Mouse (Mus musculus) right cerebral cortex, postnatal 25 days (tissue): ENCODE results near the gene Casp12.
"Not testable (repeated sequence)": the region's sequence is repeated elsewhere in the genome, so short reads cannot be mapped to it uniquely, and the experiment has no call there.

Experiments used
- DNase-seq: peaks from one replicate; pipeline ENCODE4 v3.0.0; 2022

Casp12 gene

GRCm38 (mm10) chr9:5345291-5345898 is at the start of gene Casp12:
TSS of gene Casp12 (plus strand) at chr9:5345430.
- DNase-seq, result no peak

- no peak for DNase-seq
Measured at GRCm38 (mm10) chr9:5296354-5297237, 48.6 kb upstream of the Casp12 start.

DNA sequence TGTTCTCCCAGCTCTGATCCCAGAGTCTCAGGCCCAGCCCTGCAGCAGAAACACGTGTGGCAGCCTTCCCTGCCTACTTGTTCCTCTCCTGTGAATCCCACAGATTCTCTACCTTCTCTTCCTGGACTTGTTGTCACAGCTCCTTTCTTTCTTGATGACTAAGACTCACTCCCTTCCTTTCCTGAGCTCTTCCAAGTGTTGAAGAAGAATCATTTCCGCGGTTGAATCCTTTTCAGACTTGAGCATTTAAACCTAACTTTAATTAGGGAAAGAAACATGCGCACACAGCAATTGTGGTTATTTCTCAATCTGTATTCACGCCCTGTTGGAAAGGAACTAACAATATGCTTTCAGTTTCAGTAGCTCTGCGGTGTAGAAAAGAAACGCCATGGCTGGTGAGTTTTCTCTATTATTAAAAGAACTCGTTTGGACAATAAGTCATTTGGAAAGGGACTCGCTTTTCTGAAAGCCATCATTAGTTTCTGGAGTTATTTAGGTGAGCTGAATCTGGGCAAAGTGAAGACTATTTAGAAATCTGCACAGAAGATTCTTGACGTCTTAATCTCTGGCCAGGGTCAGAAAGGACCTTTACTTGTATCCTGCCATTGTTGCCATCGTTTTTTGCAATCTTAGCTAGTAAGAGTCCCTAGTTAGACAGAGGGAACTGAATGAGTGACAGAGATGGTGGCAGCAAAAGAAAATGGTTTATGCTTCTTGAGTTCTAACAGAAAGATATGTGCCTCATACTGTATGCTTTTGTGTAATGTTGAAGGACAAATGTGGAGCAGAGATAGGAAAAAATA is 46.7 kb upstream of the Casp12 start, which contains the start of gene Casp1:
Gene Casp1, plus strand, starts transcription at position 189 of the 803 bp plus-strand sequence.
- no peak for DNase-seq

- DNase-seq, result no peak
Measured at GRCm38 (mm10) chr9:5299132-5299381, 46.2 kb upstream of the Casp12 start.

DNA sequence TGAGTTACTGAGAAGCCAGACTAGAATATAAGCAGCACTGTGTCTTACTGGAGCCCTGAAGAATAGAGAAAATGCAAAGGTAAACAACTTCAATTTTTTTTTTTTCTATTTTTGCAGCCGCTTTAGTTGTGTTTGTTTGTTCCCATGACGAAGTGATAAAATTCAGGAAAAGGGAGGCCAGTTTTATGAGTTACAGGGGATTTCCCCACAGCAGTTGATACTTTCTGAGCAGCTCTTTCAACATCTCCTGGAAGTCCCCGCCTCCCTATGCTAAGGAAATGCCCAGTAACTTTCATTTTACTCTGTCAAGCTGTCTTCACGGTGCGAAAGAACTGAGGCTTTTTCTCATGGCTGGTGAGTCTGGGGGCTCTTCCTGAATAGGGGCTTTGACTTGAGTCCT is 36.7 kb upstream of the Casp12 start, which contains the start of gene Casp4:
Gene Casp4, plus strand, starts transcription at position 268 of the 400 bp plus-strand sequence.
- DNase-seq, result no peak

GRCm38 (mm10) chr9:5310112-5310511 is 35.1 kb upstream of the Casp12 start:
- no peak for DNase-seq

- DNase-seq, result no peak
Measured at GRCm38 (mm10) chr9:5311435-5311834, 33.8 kb upstream of the Casp12 start.

DNA sequence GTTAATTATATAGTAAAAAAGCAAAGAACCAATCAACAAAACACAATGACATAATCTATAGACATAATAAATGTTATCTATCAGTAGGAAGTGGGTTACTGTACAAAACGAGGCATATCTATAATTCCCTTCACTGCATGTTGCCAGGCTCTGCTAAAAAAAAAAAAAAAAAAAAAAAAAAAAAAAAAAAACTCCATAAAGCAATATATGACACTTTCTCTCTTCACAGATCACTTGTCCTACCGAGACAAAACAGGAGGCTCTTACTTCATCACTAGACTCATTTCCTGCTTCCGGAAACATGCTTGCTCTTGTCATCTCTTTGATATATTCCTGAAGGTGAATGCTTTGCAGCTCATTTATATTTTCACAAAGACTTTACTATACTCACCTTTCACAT is 17.0 kb upstream of the Casp12 start:
- no peak for DNase-seq

DNA sequence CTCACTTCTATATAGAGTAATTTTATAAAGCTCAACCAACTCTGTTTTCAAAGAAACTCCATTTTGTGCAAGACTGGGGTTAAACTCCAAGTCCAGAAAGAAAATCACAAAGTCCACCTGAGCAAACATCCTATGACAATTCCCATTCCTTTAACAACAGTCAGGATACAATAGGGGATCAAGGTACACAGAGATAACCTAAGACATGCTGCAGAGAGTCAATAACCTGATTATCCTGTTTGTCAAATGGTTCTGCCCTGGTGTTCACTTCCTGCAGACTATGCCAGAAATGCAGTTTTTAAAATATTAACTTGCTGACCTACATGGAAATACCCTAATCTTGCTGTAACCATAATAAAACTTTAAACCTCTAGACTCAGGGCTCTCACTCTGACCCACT is 12.8 kb upstream of the Casp12 start:
- no peak for DNase-seq

DNA sequence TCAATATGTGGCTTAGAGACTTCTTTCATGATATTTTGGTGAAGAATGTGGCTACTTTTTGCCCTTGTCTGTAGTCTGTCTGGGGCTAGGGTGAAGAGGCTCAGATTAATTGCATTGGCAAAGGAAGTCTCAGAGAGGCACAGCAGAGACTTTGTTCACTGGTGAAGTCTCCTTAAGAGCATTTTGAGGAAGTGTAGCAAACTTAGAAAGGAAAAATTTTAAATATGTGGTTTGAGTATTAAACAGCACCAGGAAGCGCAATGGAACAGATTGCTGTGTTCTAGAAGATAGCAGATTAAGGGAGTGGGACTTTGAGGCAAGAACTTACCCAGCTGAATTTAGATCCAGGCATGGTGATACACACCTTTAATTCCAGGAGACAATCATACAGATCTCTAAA is 11.8 kb upstream of the Casp12 start:
- no peak for DNase-seq

DNA sequence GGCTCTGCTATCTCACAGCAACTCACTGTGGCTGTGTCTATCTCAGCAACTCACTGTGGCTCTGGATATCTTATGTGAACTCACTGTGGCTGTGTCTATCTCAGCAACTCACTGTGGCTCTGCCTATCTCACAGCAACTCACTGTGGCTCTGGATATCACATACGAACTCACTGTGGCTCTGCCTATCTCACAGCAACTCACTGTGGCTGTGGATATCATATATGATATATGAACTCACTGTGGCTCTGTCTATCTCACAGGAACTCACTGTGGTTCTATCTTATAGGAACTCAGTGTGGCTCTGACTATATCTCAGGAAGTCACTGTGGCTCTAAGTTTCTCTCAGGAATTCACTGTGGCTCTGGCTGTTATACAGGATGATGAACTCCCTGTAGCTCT is 2.1 kb upstream of the Casp12 start:
- no peak for DNase-seq

DNA sequence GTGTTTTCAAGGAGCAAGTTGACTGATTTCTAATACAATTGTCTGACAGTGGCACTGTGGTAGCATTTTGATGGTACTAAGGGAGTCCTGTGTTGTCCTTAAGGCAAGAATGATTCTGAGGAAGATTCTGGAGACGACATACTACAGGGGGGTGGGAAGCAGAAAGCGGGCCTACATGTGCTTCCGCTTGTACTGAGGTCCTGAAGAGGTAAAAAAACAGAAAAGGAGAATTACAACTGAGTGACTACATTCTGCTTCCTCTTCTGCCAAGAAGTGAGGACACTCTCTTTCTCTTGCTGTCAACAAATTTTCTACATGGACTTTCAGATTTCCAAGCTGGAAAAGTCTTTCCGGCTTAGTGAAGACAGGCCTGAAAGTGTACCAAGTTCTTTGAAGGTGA is 1.1 kb upstream of the Casp12 start:
- DNase-seq, result no peak

GRCm38 (mm10) chr9:5347381-5347780 is 2.2 kb downstream of the Casp12 start:
- no peak for DNase-seq

DNA sequence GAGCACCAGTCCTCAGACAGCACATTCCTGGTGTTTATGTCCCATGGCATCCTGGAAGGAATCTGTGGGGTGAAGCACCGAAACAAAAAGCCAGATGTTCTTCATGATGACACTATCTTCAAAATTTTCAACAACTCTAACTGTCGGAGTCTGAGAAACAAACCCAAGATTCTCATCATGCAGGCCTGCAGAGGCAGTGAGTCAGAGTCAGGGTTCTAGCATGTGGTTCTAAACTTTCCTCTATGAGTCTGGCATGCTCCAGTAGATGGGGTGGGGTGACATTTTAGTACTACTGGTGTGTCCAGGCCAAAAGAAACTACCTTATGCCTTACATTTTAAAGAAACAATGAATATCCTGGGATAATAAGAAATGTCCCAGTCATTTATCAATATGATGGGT is 8.4 kb downstream of the Casp12 start:
- no peak for DNase-seq

GRCm38 (mm10) chr9:5356801-5357200 is 11.6 kb downstream of the Casp12 start:
- no peak for DNase-seq

DNA sequence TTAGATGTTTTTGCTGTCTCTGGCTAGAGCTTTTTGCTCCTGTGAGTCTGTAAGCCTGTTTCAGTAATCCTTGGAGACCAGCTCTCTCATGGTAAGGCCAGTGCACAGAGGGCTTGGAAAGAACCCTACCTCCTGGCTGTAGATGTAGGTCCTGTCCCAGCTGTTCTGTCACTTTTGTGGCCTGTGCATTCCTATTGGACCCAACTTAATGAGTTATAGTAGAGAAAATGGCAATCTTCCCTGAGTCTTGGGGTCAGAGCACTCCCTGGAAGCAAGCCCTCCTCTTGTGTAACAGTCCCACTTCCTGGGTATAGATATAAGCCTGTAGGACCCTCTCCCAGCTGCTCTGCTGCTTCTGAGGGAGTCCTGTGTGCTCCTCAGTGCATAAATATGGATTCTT is 48.3 kb downstream of the Casp12 start:
- DNase-seq, result no peak

GRCm38 (mm10) chr9:5395861-5396260 is 50.6 kb downstream of the Casp12 start:
- DNase-seq, result not testable (repeated sequence)

- DNase-seq, result no peak
Measured at GRCm38 (mm10) chr9:5410988-5411568, 65.8 kb downstream of the Casp12 start.

DNA sequence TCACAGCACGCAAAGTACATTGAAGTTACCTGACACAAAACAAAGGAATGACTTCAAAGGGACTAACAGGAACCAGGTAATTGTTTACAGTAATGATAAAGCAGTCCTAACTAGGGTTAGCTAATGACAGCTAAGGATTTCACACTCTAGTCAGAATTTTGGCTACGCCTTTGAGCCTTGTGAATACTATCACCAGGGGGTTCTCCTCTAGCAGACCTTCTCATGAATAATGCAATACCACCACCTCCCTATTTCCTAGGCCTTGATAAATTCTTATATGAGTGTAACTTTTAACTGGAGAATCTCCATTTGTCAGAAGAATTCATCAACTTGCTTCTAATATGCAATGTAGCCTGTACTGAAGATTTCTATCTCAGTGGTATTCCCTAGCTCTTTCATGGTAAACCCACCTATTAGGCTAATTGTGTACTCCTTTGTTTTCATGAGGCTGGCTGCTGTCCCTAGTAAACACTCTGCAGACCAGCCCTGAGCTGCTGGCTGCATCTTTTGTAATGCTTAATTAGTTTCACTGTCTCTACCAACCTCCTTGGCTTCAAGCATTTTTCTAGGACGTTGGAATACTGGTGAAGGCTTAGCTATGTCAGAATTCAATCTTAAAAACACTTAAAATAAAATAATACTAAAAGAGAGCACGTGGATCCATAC is 67.3 kb downstream of the Casp12 start:
- no peak for DNase-seq

- DNase-seq, result no peak
Measured at GRCm38 (mm10) chr9:5417871-5418270, 72.6 kb downstream of the Casp12 start.
